Mouse (Mus musculus) urinary bladder, postnatal 14 days (tissue): ENCODE measurements around the gene Abhd4.

Source experiments
- DNase-seq: peaks from one replicate; pipeline ENCODE4 v3.0.0; 2021; ENCODE audit warnings: low spot score

The Abhd4 gene

DNA sequence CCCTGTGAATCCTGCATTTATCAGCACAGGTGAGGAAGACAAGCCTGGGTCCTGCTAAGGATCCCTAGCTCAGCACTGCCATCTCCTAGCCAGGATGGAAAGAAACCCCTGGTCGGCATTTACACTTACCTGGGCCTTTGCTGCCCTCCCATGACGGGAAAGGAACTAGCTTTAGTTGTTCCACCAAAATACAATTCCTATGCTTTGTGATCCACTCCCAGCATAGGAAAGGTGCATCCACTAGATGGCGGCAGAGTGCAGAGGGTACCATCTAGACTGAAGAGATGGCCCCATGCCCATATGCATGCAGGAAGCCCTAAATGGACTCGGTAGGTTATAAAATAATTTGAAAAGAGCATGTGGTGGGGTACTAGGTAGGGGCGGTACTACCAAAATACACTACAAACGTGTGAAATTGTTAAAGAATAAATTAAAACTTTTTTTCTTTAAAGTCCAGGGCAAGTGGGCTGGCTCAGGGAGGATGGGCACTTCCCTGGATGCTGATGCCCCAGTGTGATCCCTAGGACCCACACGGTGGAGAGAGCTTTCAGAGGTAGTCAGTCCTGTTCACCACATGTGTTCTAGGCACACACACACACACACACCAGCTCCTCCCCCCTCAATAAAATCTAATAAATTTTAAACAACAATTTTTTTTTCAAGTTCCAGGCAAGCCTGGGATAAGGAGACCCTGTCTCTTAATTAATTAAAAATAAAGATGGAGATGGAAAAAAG, 14.8 kb upstream of the Abhd4 start:
- DNase-seq, result peak; percentile 92

DNA sequence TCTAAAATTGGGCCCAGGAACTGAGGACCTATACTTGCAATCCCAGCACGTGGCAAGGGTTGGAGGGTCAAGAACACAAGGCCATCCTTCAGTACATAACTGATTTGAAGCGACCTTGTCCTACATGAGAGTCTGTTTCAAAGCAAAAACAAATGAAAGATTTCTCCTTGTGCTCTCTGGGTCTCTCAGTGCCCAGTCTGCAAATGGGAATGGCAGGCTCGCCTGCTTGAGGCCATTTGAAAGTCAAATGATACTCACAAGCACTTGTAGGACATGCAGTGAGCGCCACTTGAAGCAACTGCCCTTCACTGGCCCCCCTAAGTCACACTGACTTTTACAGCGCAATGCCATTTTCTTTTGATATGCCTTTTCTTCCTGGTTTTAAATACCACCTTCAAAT, 13.4 kb upstream of the Abhd4 start:
- no peak for DNase-seq

DNA sequence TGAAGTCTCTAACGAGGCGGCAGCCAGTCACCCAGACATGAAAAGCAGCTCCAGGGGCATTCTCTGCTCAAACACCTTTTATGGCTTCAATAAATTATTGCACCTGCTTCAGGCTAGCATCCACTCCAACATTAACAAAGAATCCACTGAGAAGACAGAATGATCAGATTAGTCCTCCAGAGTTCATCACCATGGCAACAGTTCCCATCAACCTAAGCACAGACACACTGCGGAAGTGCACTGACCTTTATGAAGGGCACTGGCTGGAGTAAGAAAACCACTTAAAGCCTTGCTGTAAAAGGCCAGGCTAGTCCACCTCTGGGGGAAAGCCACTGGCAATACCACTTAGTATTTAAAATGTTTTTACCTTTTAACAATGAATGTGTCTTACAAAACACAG, 9.8 kb upstream of the Abhd4 start:
- no peak for DNase-seq

DNA sequence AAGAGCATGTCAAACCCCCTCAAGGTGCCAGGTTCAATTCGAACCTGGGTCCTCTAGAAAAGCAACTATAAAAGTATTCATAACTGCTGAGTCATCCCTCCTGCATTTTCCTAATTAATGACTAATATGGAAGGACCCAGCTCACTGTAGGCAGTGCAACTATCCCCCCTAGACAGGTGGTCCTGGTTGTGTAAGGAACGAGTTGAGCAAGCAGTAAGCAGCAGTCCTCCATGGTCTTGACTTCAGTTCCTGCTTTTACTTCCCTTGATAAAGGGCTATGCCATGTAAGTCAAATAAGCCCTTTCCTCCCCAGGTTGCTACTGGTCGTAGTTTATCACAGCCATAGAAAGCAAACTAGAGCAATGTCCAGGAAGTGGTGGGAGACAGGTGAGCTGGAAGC, 7.8 kb upstream of the Abhd4 start:
- DNase-seq, result no peak

GRCm38 (mm10) chr14:54249326-54249725, 4.7 kb upstream of the Abhd4 start:
- DNase-seq, result no peak

DNA sequence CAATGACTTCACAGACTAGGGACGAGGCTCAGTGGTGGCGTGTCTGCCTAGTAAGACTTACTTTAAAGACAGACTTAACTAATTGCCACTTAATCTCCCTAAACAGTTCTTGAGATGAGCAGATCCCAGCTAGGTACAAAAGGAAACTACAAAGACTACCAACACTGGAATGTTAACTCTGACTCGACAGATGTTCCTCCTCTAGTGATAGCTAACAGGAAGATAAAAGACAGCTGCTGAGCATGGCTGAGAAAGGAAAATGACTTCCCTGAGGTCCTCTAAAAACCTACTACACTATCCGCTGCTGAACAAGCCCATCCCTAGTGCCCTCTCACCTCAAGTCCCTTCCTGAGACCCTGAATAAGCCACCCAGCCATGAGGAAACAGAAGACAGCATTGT, 3.9 kb upstream of the Abhd4 start:
- no peak for DNase-seq

- no peak for DNase-seq
Measured at GRCm38 (mm10) chr14:54254670-54255202, 748 bp downstream of the Abhd4 start.

DNA sequence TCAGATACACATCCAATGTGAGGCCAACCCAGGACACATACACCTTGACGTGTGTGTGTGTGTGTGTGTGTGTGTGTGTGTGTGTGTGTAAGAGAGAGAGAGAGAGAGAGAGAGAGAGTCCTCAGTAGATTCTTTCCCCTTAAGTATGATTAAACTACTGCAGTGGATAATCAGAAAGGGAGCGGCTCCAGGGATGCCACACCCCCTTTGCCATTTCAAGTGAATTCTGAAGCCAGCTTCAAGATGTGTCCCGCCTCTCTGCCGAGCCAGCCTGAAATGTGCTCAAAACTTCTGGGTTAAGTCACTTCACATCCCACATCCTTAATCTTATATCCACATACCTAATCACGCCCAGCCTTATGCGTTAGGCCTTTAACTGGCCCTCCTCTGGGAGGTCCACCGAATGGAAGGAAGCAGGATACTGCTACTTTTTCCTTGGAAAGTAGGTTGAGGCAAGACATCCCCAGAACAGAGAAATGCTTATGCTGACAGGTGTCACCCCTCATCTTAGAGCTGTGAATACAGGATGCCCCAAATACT, 4.2 kb downstream of the Abhd4 start:
- no peak for DNase-seq

DNA sequence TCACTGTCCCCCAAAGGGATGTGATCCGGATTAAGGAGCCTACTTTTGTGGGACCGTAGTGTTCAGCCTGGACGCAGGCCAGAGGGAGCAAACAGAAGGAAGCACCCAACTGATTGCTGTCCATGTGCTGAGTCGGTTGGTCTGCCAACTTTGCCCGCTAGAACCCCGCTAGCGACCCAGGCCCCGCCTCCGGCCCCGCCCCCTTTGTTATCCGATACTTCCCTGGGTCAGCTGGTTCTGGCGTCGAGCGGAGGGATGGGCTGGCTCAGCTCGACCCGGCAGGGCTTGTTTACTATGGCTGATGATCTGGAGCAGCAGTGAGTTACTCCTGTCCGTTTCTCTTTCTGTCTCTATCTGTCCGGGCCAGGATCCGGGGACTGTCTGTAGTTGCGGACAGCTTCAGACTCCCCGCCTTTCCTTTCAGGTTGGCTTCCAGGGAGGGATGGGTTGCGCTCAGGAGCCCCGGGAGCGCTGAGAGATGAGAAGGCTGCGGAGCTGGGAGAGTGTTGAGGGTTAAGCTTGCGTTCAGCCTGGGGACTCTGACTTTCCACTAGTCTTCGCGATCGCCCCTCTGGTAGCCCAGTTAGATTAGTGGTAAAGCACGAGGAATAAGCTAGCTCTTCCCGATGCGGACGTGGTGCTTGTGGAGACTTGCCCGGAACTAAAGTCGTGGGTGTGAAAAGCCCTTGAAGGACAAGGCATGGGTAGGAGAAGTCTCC, 5.2 kb downstream of the Abhd4 start:
- DNase-seq, result peak; percentile 99

DNA sequence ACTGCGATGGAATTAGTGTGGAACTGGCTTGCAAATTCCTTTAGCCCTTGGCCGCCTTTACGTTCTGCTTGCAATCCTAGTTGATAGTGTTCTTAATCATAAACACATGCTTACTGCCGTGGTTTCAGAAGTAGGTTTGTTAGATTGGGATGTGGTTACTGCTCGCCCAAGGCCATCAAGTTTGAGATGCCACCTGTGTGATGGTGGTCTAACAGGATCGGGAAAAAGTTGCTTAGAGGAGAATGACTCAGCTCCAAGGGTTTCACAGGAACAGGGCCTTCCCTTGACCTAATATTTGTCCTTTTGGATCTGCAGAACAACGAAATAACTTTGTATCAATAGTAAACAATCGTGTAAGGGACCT, 5.7 kb downstream of the Abhd4 start:
- no peak for DNase-seq

- DNase-seq, result no peak
Measured at GRCm38 (mm10) chr14:54260196-54260595, 6.2 kb downstream of the Abhd4 start.

DNA sequence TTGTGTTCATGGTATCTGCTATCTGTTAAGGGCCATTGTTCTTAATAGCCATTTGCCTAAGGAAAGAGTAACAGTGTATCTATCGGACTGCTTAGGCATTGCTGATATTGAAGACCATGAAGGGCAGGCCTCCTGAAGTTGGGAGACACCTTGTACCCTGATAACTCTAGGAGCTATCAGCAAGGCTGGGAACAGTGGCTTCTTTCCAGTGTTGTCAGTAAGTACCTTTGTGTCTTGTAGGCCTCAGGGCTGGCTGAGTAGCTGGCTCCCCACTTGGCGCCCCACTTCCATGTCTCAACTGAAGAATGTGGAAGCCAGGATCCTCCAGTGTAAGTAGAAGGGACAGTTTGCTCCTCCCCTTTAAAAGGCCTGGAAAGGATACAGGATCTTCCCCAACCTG, 7.4 kb downstream of the Abhd4 start:
- no peak for DNase-seq

DNA sequence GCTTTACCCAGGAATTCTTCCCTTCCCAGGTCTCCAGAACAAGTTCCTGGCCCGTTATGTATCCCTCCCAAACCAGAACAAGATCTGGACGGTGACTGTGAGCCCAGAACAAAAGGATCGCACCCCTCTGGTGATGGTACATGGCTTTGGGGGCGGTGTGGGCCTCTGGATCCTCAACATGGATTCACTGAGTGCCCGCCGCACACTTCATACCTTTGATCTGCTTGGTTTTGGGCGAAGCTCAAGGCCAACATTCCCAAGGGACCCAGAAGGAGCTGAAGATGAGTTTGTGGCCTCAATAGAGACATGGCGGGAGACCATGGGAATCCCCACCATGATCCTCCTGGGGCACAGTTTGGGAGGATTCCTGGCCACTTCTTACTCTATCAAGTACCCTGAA, 8.6 kb downstream of the Abhd4 start:
- no peak for DNase-seq

- DNase-seq, result no peak
Measured at GRCm38 (mm10) chr14:54263099-54263498, 9.1 kb downstream of the Abhd4 start.

DNA sequence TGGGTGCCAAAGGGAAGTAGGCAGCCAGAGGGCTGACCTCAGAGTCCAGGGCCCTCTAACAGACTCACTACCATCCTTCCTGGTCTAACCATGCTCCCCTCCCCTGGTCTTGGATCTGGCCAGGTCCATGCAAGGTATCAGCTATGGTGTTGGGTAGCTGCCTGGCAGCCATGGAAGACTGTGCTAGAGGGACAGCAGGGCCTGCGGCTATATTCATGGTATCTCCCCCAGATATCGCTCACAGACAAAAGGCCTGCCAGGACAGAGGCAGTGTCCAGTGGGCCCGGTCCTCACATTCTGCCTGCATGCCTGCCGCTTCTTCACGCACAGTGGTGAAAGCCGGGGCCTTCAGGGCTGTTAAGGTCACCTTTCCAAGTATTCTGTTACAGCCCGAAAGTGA, 10.2 kb downstream of the Abhd4 start:
- DNase-seq, result no peak

GRCm38 (mm10) chr14:54265093-54265492, 11.1 kb downstream of the Abhd4 start:
- DNase-seq, result no peak

DNA sequence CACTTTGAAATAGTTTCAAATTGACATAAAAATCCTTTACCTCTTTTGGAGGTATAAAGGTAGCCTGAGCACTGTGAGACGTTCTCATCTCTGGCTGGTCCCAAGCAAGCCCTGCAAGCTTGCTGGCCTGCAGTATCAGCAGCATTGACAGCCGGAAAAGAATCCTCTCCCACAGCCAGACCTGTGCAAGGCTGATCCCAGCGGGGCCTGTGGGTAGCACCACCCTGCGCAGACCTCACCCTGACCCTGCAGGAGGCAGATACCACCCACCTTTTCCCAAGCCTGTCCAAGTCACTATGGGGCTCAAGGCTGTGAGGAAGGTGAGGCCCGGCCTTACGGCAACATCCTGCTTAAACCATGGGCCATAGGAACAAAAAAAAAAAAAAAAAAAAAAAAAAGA, 12.0 kb downstream of the Abhd4 start:
- no peak for DNase-seq

GRCm38 (mm10) chr14:54267966-54268365, 14.0 kb downstream of the Abhd4 start:
- DNase-seq, result no peak

DNA sequence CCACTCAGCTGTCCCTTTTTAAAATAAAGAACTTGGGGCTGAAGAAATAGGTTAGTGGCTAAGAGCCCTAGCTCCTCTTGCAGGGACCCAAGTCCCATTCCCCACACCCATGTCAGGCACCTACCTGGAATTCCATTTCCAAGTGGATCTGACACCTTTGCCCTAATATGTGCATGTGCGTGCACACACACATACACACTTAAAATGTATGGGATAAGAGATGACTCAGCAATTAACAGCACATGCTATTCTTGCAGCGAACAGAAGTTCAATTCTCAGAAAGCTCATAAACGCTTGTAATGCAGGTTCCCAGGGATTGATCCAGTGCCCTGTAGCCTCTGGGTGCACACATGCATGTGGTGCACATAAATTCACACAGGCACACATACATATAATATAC, 15.6 kb downstream of the Abhd4 start:
- DNase-seq, result no peak

- no peak for DNase-seq
Measured at GRCm38 (mm10) chr14:54270413-54270812, 16.4 kb downstream of the Abhd4 start.

GRCm38 (mm10) chr14:54271976-54272606, 18.1 kb downstream of the Abhd4 start:
- DNase-seq, result no peak

DNA sequence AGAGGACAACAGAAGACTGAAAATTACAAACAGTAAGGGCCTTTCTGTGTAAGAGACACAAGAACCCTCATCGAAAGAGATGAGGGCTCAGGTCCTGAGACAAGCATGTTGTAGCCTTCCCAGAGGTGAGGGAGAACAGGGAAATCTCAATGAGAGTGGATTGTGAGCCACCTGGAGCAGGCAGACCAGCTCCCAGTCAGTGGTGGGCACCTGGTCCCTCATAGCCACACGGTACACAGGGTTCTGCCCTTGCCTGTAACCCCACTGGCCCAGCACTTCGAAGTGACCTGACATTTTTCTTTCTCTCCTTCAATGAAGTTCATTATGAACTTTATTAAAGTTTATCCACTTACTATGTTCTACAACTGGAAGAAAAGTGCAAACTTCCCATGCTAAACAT, 18.7 kb downstream of the Abhd4 start:
- no peak for DNase-seq

DNA sequence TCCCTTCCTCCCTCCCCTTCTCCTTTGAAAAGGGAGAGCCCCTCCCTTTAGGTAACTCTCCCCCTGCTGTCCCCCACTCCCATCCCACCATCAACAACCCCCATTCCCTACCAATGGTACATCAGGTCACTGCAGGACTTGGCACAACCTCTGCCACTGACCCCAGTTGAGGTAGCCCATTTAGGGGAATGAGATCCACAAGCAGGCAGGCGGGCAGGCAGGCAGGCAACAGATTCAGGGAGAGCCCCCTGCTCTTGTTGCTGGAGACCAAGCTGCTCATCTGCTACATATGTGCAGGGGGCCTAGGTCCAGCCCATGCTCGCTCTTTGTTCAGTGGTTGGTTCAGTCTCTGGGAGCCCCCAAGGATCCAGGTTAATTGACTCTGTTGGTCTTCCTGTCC, 22.5 kb downstream of the Abhd4 start:
- DNase-seq, result no peak
